Mouse (Mus musculus) bone marrow, adult 2 months (tissue): ENCODE measurements around the gene Wfdc17. TPM values are rescaled to one million over a fixed set of nuclear protein-coding genes. Genes with fewer than 3 reads are reported as not detected.

Experiments
- H3K27ac ChIP-seq: fragments of 200-500 bp; 2 replicates; pipeline ENCODE4 v1.5.1; 2012; ENCODE audit warnings: low read depth, mild to moderate bottlenecking, control low read depth, inconsistent platforms, low read length; ENCODE audit not compliant: control insufficient read depth, poor library complexity, insufficient read depth
- H3K4me1 ChIP-seq: fragments of 200-500 bp; 2 replicates; pipeline ENCODE4 v1.6.1; 2011; ENCODE audit warnings: low read length; ENCODE audit not compliant: control insufficient read depth, insufficient read depth
- H3K4me3 ChIP-seq: fragments of 200-500 bp; replicated peaks from 2 replicates; pipeline ENCODE3; 2011; ENCODE audit warnings: mild to moderate bottlenecking, low read depth, low read length, control low read depth; ENCODE audit not compliant: control insufficient read depth
- CTCF ChIP-seq: fragments of 200-500 bp; IDR thresholded peaks from 2 replicates; pipeline ENCODE4 v1.5.1; 2011; ENCODE audit warnings: low read length, control low read depth; ENCODE audit not compliant: control insufficient read depth, insufficient read depth
- POLR2A ChIP-seq: fragments of 200-500 bp; IDR thresholded peaks from 2 replicates; pipeline ENCODE4 v1.6.1; 2011; ENCODE audit warnings: low read depth, mild to moderate bottlenecking, control low read depth, low read length, borderline replicate concordance; ENCODE audit not compliant: control insufficient read depth
- WGBS: fragments of 180-500 bp; shearing (Covaris S2); methylation state at CpG from one replicate; pipeline ENCODE4 v1.1.7; 2018; 5-methylcytosine and 5-hydroxymethylcytosine counted together
- polyA plus RNA-seq: library from polyadenylated mRNA; stranded (reverse); fragments of >200 nt; gene quantifications from 2 replicates; pipeline ENCODE4 v1.2.4, GENCODE M21; 2011; ENCODE audit warnings: low replicate concordance; ENCODE audit not compliant: missing spikeins, insufficient read depth, insufficient read length

Wfdc17 gene
- polyA plus RNA-seq, 1 experiment = 33.5 TPM

GRCm38 (mm10) chr11:83743525-83743924 lies 39.7 kb downstream of the Wfdc17 start:
- Histone ChIP-seq H3K27ac (peak overlapping the region; percentile 62), H3K4me3 (peak overlapping the region; percentile 15), H3K4me1 (peaks cover 10% of the 10 kb centered on the region)
- 42% methylated on average over 3 of the region's 3 CpGs for WGBS
- no peak for TF ChIP-seq POLR2A
- no peak for TF ChIP-seq CTCF

DNA sequence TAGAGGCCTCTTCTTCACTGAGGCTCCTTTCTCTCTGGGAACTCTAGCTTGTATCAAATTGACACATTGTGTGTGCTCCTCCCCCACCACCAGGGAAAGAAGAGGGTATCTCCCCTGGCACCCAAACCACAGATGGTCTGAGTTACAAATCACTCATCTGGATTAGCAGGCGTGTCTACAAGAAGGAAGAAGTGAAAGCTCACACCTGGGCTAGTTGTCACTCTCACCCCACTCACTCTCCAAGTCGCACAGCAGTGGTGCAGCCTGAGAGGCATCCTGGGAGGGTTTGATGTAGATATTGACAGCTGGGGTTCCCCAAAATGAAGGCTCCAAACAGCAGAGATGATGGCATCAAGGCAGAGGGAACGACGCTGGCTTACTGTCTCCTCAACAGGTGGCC lies 42.4 kb downstream of the Wfdc17 start:
- Histone ChIP-seq H3K27ac (peak overlapping the region; percentile 83), H3K4me1 (peaks cover 10% of the 10 kb centered on the region), H3K4me3 (peak overlapping the region; percentile 45)
- WGBS = 40% methylated on average over 4 of the region's 4 CpGs
- TF ChIP-seq CTCF (no peak), POLR2A (no peak)

- Histone ChIP-seq H3K4me3 (peak within 1 kb of the TSS; percentile 74), H3K27ac (peak within 1 kb of the TSS; percentile 83), H3K4me1 (peaks cover 9% of the 10 kb centered on the region)
- no peak for TF ChIP-seq CTCF
- TF ChIP-seq POLR2A = no peak
- WGBS = 48% methylated on average over 5 of the region's 5 CpGs
Observed at GRCm38 (mm10) chr11:83746681-83747080, 42.9 kb downstream of the Wfdc17 start, which contains the start of gene Wfdc21. Wfdc21 (plus strand) TSS chr11:83746940.

DNA sequence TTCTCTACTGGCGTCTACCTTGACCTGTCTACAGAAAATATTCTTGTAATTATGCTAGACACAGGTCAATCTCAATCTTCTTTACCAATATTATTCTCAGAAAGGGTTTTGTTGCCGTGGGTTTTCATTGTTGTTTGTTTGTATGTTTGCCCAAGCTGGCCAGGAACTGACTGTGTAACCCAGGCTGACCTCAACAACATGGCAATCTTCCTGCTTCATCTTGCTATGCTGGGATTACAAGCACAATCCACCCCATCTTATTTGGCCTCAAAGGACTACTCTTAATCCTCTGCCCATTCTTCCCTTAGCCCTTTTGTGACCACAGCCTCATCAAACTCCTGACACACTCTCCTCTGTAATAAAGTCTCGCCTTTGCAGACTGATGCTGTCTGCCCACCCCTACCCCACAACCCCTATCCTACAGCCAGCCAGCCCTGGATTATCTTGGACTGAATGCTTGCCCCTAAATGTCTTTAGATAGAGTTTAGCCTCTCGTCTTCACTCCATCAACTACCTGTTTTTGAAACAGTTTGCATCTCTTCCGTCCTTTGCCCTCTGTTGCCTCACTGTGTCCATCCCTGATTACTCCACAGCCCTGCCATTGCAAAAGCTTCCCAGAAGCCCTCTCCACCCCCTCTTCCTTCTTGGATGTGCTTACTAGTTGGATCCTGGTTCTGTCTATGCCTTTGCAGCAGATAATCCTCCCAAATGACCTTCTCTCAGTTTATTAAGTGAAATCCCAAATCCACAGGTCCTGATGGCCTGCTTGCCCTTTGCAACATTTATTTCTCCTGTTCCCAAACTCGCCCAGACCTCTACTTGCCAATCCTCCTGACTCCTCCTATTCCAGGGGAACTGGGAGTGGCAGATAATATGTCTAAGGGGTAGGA lies 43.8 kb downstream of the Wfdc17 start:
- TF ChIP-seq POLR2A (no peak), CTCF (no peak)
- 42% methylated on average over 6 of the region's 6 CpGs for WGBS
- Histone ChIP-seq H3K4me1 (peaks cover 9% of the 10 kb centered on the region), H3K4me3 (peak overlapping the region; percentile 74), H3K27ac (peak overlapping the region; percentile 83)

GRCm38 (mm10) chr11:83753581-83754181 lies 49.9 kb downstream of the Wfdc17 start, which contains the start of gene Heatr6:
Heatr6 (plus strand) TSS chr11:83753696.
- under 1% methylated on average over 47 of the region's 47 CpGs for WGBS
- Histone ChIP-seq H3K4me1 (no peaks in the 10 kb centered on the region; the same call in 1 of the 2 replicates), H3K27ac (peak within 1 kb of the TSS; percentile 84), H3K4me3 (peak within 1 kb of the TSS; percentile 88)
- TF ChIP-seq CTCF (no peak), POLR2A (peak; percentile 18; the same call in 1 of the 2 replicates)

GRCm38 (mm10) chr11:83754227-83754626 lies 50.4 kb downstream of the Wfdc17 start:
- TF ChIP-seq POLR2A (no peak), CTCF (no peak)
- Histone ChIP-seq H3K4me3 (peak overlapping the region; percentile 88), H3K4me1 (no peaks in the 10 kb centered on the region; the same call in 1 of the 2 replicates), H3K27ac (peak overlapping the region; percentile 84)
- 10% methylated on average over 8 of the region's 8 CpGs for WGBS

Other genes starting within 250 kb of the Wfdc17 start
- gene Mmp28, start 240.9 kb upstream of the Wfdc17 start, polyA plus RNA-seq = 0.47 and 0.92 TPM in 2 replicates
- gene Taf15, start 230.9 kb upstream of the Wfdc17 start, polyA plus RNA-seq = 192 and 231 TPM in 2 replicates
- gene Heatr9, start 181.8 kb upstream of the Wfdc17 start, polyA plus RNA-seq = not detected in 2 replicates
- gene Ccl5, start 173.5 kb upstream of the Wfdc17 start, polyA plus RNA-seq = 7.6 and 22.7 TPM in 2 replicates
- 8.0 and 17.0 TPM in 2 replicates for gene Ccl9, start 125.4 kb upstream of the Wfdc17 start, polyA plus RNA-seq
- gene Ccl6, start 110.9 kb upstream of the Wfdc17 start, polyA plus RNA-seq = 88.2 and 218 TPM in 2 replicates
- not detected in 2 replicates for gene Rpl9-ps1, start 58.4 kb upstream of the Wfdc17 start, polyA plus RNA-seq
- gene Ccl3, start 54.6 kb upstream of the Wfdc17 start, polyA plus RNA-seq = 1.3 and 2.0 TPM in 2 replicates
- 1.5 and 2.3 TPM in 2 replicates for gene Ccl4, start 41.4 kb upstream of the Wfdc17 start, polyA plus RNA-seq
- gene Wfdc18, start 5.0 kb downstream of the Wfdc17 start, polyA plus RNA-seq = not detected in 2 replicates
- 220 and 706 TPM in 2 replicates for gene Wfdc21, start 42.9 kb downstream of the Wfdc17 start, polyA plus RNA-seq
- gene Heatr6, start 49.7 kb downstream of the Wfdc17 start, polyA plus RNA-seq = 3.6 and 13.1 TPM in 2 replicates
- not detected in 2 replicates for gene Hnf1b, start 146.1 kb downstream of the Wfdc17 start, polyA plus RNA-seq
- 12.6 and 19.4 TPM in 2 replicates for gene Ddx52, start 238.1 kb downstream of the Wfdc17 start, polyA plus RNA-seq